7 mouse cellular contexts compared by ENCODE assay signal in genomic region chr2:93015041-93015440, GRCm38 (mm10). TPM values are rescaled to one million over a fixed set of nuclear protein-coding genes. Genes with fewer than 3 reads are reported as not detected.
DNase-seq lines count a peak whose midpoint lies in the region; ATAC-seq and TF ChIP-seq lines count a peak whose summit lies in the region.

No protein-coding gene starts in this region.

- H3K4me2 ChIP-seq in lung, embryonic 14.5 days, result peak overlapping the region; percentile 95
- peak overlapping the region; percentile 98 for H3K4me2 ChIP-seq in forebrain, embryonic 14.5 days (ENCODE audit: low read length)
- H3K4me2 ChIP-seq in limb, embryonic 12.5 days, result peak overlapping the region; percentile 98
- peak overlapping the region; percentile 92 for H3K4me2 ChIP-seq in neural tube, embryonic 13.5 days

- WGBS in lung, embryonic 14.5 days, result 2% methylated on average over 32 of the region's 40 CpGs
- 2% methylated on average over 31 of the region's 40 CpGs for WGBS in forebrain, embryonic 14.5 days
- 3% methylated on average over 20 of the region's 40 CpGs for WGBS in limb, embryonic 12.5 days
- 5% methylated on average over 23 of the region's 40 CpGs for WGBS in neural tube, embryonic 13.5 days

- H3K4me1 ChIP-seq in lung, embryonic 14.5 days (ENCODE audit: insufficient read depth), result peaks cover 4% of the 10 kb centered on the region; the same call in 1 of the 2 replicates
- peaks cover 15% of the 10 kb centered on the region for H3K4me1 ChIP-seq in forebrain, embryonic 14.5 days (ENCODE audit: control insufficient read depth, insufficient read depth, low read length)
- peaks cover 31% of the 10 kb centered on the region for H3K4me1 ChIP-seq in limb, embryonic 12.5 days (replicated peaks)
- peaks cover 32% of the 10 kb centered on the region for H3K4me1 ChIP-seq in neural tube, embryonic 13.5 days (replicated peaks)

- peak; percentile 23 for ATAC-seq in lung, embryonic 14.5 days (ENCODE audit: insufficient read depth)
- peak; percentile 43 for ATAC-seq in forebrain, embryonic 14.5 days
- ATAC-seq in limb, embryonic 12.5 days (ENCODE audit: insufficient number of reproducible peaks, insufficient read depth, low FRiP score, low TSS enrichment, low read depth), result peak; percentile 3; the same call in 1 of the 2 replicates
- ATAC-seq in neural tube, embryonic 13.5 days (ENCODE audit: low read depth), result peak; percentile 55

- no peaks in the 10 kb centered on the region for H3K27me3 ChIP-seq in lung, embryonic 14.5 days (ENCODE audit: insufficient read depth, low read length)
- no peaks in the 10 kb centered on the region for H3K27me3 ChIP-seq in forebrain, embryonic 14.5 days (replicated peaks; ENCODE audit: control insufficient read depth, insufficient read depth, low read length)
- H3K27me3 ChIP-seq in limb, embryonic 12.5 days, result peaks cover 5% of the 10 kb centered on the region; the same call in 1 of the 2 replicates
- no peaks in the 10 kb centered on the region for H3K27me3 ChIP-seq in neural tube, embryonic 13.5 days

- no peak for TF ChIP-seq CTCF in lung, embryonic 14.5 days (IDR thresholded peaks at IDR 0.05; ENCODE audit: low read depth)

- H3K4me3 ChIP-seq in lung, embryonic 14.5 days (ENCODE audit: low read depth, low read length), result peak overlapping the region; percentile 60
- H3K4me3 ChIP-seq in forebrain, embryonic 14.5 days (ENCODE audit: low read depth, low read length), result peak overlapping the region; percentile 55
- peak overlapping the region; percentile 66 for H3K4me3 ChIP-seq in limb, embryonic 12.5 days (replicated peaks)
- peak overlapping the region; percentile 58 for H3K4me3 ChIP-seq in neural tube, embryonic 13.5 days

- H3K9me3 ChIP-seq in lung, embryonic 14.5 days (ENCODE audit: low read depth, low read length), result no peaks in the 10 kb centered on the region
- H3K9me3 ChIP-seq in forebrain, embryonic 14.5 days (replicated peaks; ENCODE audit: control insufficient read depth, low read length), result no peaks in the 10 kb centered on the region
- no peaks in the 10 kb centered on the region for H3K9me3 ChIP-seq in limb, embryonic 12.5 days
- no peaks in the 10 kb centered on the region for H3K9me3 ChIP-seq in neural tube, embryonic 13.5 days

- peaks cover 18% of the 10 kb centered on the region for H3K36me3 ChIP-seq in lung, embryonic 14.5 days (ENCODE audit: insufficient read depth)
- peaks cover 7% of the 10 kb centered on the region; the same call in 1 of the 2 replicates for H3K36me3 ChIP-seq in forebrain, embryonic 14.5 days (ENCODE audit: control insufficient read depth, insufficient read depth, low read length)
- H3K36me3 ChIP-seq in limb, embryonic 12.5 days, result peaks cover 26% of the 10 kb centered on the region
- peaks cover 21% of the 10 kb centered on the region for H3K36me3 ChIP-seq in neural tube, embryonic 13.5 days

- DNase-seq in lung, embryonic 14.5 days, result peak; percentile 53
- DNase-seq in lung, adult 18-20 months, result no peak
- DNase-seq in adrenal gland, postnatal 25 days, result peak; percentile 85
- no peak for DNase-seq in forebrain, embryonic 14.5 days (ENCODE audit: low spot score)
- DNase-seq in spleen, adult 18-20 months, result no peak

- H3K27ac ChIP-seq in lung, embryonic 14.5 days (ENCODE audit: low read depth), result peak overlapping the region; percentile 89
- 0 out of 2 replicates have a peak overlapping the region, but pooled peaks have one; percentile 44 for H3K27ac ChIP-seq in forebrain, embryonic 14.5 days (ENCODE audit: low read depth, low read length)
- peak overlapping the region; percentile 95 for H3K27ac ChIP-seq in limb, embryonic 12.5 days
- peak overlapping the region; percentile 73 for H3K27ac ChIP-seq in neural tube, embryonic 13.5 days (replicated peaks)

- peak overlapping the region; percentile 67 for H3K9ac ChIP-seq in lung, embryonic 14.5 days
- peak overlapping the region; percentile 74 for H3K9ac ChIP-seq in forebrain, embryonic 14.5 days (ENCODE audit: low read length)
- peak overlapping the region; percentile 77 for H3K9ac ChIP-seq in limb, embryonic 12.5 days (replicated peaks)
- H3K9ac ChIP-seq in neural tube, embryonic 13.5 days, result peak overlapping the region; percentile 88

RNA-seq across cellular contexts. Expression of gene Prdm11, which starts 30.9 kb away (rescaled TPM):
- 4.4 and 4.8 TPM in 2 replicates for polyA plus RNA-seq in lung, embryonic 14.5 days (2014; fragmentation: Nextera tagmentation; extraction: Ambion mirVana)
- total RNA-seq in adrenal gland, postnatal 25 days (2021), result 63.1 and 63.6 TPM in 2 replicates
- polyA plus RNA-seq in forebrain, embryonic 14.5 days (2014; fragmentation: Nextera tagmentation; extraction: Ambion mirVana), result 0.76 and 0.96 TPM in 2 replicates
- 6.1 and 7.2 TPM in 2 replicates for polyA plus RNA-seq in limb, embryonic 12.5 days (2016; fragmentation: Nextera tagmentation; extraction: Ambion mirVana)
- polyA plus RNA-seq in neural tube, embryonic 13.5 days (2015; fragmentation: Nextera tagmentation; extraction: Ambion mirVana), result 1.8 and 2.2 TPM in 2 replicates

Comparison
In these comparisons a context has a peak if more than half of its experiments do, and no peak if none do; other contexts are left out.
1. DNase-seq: peak in lung, embryonic 14.5 days (single experiment) and adrenal gland, postnatal 25 days (single experiment); none in lung, adult 18-20 months (0 of 2), forebrain, embryonic 14.5 days (single experiment) and spleen, adult 18-20 months (0 of 2).
2. ATAC-seq: peak in every context shown above with its lines; median percentile 55 in neural tube, embryonic 13.5 days; 43 in forebrain, embryonic 14.5 days; 23 in lung, embryonic 14.5 days; 3 in limb, embryonic 12.5 days.
3. H3K27ac ChIP-seq: peak in every context shown above with its lines; median percentile 95 in limb, embryonic 12.5 days; 89 in lung, embryonic 14.5 days; 73 in neural tube, embryonic 13.5 days; 44 in forebrain, embryonic 14.5 days.
4. Peak in every context shown above with its lines, with median percentiles within 50 percentile points of each other: H3K4me2 ChIP-seq, H3K4me3 ChIP-seq and H3K9ac ChIP-seq.